Mouse (Mus musculus): ENCODE data around the gene Slc6a2. TPM values are rescaled to one million over a fixed set of nuclear protein-coding genes. Genes with fewer than 3 reads are reported as not detected.

The Slc6a2 gene
- polyA plus RNA-seq, 1 experiment = 0.01 TPM

GRCm38 (mm10) chr8:92928986-92929385 lies 30.9 kb upstream of the Slc6a2 start:
- Histone ChIP-seq H3K36me3 (ENCODE audit: control insufficient read depth, insufficient read depth) (no peaks in the 10 kb centered on the region), H3K4me2 (ENCODE audit: low read depth) (no peak overlapping the region), H3K79me2 (ENCODE audit: control insufficient read depth, insufficient read depth) (no peaks in the 10 kb centered on the region), H3K4me3 (no peak overlapping the region), H3K27me3 (ENCODE audit: control insufficient read depth, insufficient read depth, insufficient read length) (no peaks in the 10 kb centered on the region), H3ac (ENCODE audit: control insufficient read depth, insufficient read length) (no peak overlapping the region)
- TF ChIP-seq MYOD1 (IDR thresholded peaks at IDR 0.05; ENCODE audit: control insufficient read depth in 1 of 3, insufficient read length in 2 of 3, low read depth in 2 of 3) (no peak), POLR2A (IDR thresholded peaks at IDR 0.05; ENCODE audit: insufficient read length, low read depth) (no peak), POLR2AphosphoS2 (IDR thresholded peaks at IDR 0.05; ENCODE audit: insufficient read length, low read depth) (no peak), E2F4 (IDR thresholded peaks at IDR 0.05; ENCODE audit: insufficient read depth) (no peak), TCF12 (IDR thresholded peaks at IDR 0.05; ENCODE audit: insufficient read depth, poor library complexity, severe bottlenecking) (no peak), SRF (IDR thresholded peaks at IDR 0.05; ENCODE audit: control insufficient read depth, insufficient read length, low read depth) (no peak), TCF3 (IDR thresholded peaks at IDR 0.05; ENCODE audit: insufficient read length, low read depth) (no peak), MYOG (IDR thresholded peaks at IDR 0.05; ENCODE audit: control insufficient read depth in 1 of 3, insufficient read depth in 1 of 3, insufficient read length in 2 of 3, low read depth in 2 of 3) (no peak), CEBPB (IDR thresholded peaks at IDR 0.05; ENCODE audit: insufficient read depth, poor library complexity, severe bottlenecking) (no peak), USF1 (IDR thresholded peaks at IDR 0.05; ENCODE audit: low read depth) (no peak), REST (IDR thresholded peaks at IDR 0.05; ENCODE audit: insufficient read depth, insufficient read length) (no peak), MAX (IDR thresholded peaks at IDR 0.05; ENCODE audit: low read depth) (no peak)

DNA sequence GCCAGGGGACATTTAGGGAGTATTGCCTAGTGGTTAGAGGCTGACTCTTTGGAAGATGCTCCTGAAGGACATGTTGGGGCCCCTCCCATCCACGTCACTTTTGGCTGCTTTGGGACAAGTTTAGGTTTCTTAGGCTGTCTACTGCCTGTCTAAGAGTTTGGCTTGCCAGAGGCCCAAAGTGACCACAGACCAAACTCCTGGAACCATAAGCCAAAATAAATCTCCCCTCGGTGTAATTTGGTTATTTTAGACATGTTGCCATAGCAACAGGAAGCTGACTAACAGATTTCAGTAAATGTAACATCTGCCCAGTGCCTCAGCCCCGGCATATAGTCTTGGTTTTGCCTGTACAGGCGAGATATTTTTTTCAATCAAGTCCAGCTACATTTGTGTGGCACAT lies 21.8 kb upstream of the Slc6a2 start:
- Histone ChIP-seq H3K79me2 (ENCODE audit: control insufficient read depth, insufficient read depth) (no peaks in the 10 kb centered on the region), H3K4me3 (no peak overlapping the region), H3K4me2 (ENCODE audit: low read depth) (no peak overlapping the region), H3K36me3 (ENCODE audit: control insufficient read depth, insufficient read depth) (no peaks in the 10 kb centered on the region), H3K27me3 (ENCODE audit: control insufficient read depth, insufficient read depth, insufficient read length) (no peaks in the 10 kb centered on the region), H3ac (ENCODE audit: control insufficient read depth, insufficient read length) (no peak overlapping the region)
- TF ChIP-seq MYOG (IDR thresholded peaks at IDR 0.05; ENCODE audit: control insufficient read depth in 1 of 3, insufficient read depth in 1 of 3, insufficient read length in 2 of 3, low read depth in 2 of 3) = no peak
- no peak for TF ChIP-seq SRF (IDR thresholded peaks at IDR 0.05; ENCODE audit: control insufficient read depth, insufficient read length, low read depth)
- TF ChIP-seq TCF12 (IDR thresholded peaks at IDR 0.05; ENCODE audit: insufficient read depth, poor library complexity, severe bottlenecking) = no peak
- TF ChIP-seq USF1 (IDR thresholded peaks at IDR 0.05; ENCODE audit: low read depth) = no peak
- TF ChIP-seq TCF3 (IDR thresholded peaks at IDR 0.05; ENCODE audit: insufficient read length, low read depth) = no peak
- no peak for TF ChIP-seq E2F4 (IDR thresholded peaks at IDR 0.05; ENCODE audit: insufficient read depth)
- no peak for TF ChIP-seq MYOD1 (IDR thresholded peaks at IDR 0.05; ENCODE audit: control insufficient read depth in 1 of 3, insufficient read length in 2 of 3, low read depth in 2 of 3)
- no peak for TF ChIP-seq CEBPB (IDR thresholded peaks at IDR 0.05; ENCODE audit: insufficient read depth, poor library complexity, severe bottlenecking)
- TF ChIP-seq POLR2AphosphoS2 (IDR thresholded peaks at IDR 0.05; ENCODE audit: insufficient read length, low read depth) = no peak
- no peak for TF ChIP-seq REST (IDR thresholded peaks at IDR 0.05; ENCODE audit: insufficient read depth, insufficient read length)
- TF ChIP-seq POLR2A (IDR thresholded peaks at IDR 0.05; ENCODE audit: insufficient read length, low read depth) = no peak
- TF ChIP-seq MAX (IDR thresholded peaks at IDR 0.05; ENCODE audit: low read depth) = no peak

DNA sequence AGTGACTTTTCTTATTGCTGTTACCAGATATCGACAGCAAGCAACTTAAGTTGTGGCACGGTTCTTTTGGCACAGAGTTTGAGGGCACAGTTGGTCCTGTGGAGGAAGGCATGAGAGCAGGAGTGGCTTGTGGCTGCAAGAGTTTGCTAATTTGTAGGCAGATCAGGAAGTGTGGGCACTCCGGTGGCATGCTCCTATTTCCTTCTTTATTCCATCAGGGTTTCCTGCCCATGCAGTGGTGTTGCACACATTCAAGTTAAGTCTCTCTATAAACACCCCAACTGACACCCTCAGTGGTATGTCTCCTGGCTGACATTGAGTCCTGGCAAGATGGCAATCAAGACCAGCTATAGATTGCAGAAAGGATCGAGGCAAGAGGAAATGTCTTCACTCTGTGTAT lies 10.8 kb upstream of the Slc6a2 start:
- Histone ChIP-seq H3K4me2 (ENCODE audit: low read depth) (no peak overlapping the region), H3K27me3 (ENCODE audit: control insufficient read depth, insufficient read depth, insufficient read length) (no peaks in the 10 kb centered on the region), H3K36me3 (ENCODE audit: control insufficient read depth, insufficient read depth) (no peaks in the 10 kb centered on the region), H3K79me2 (ENCODE audit: control insufficient read depth, insufficient read depth) (no peaks in the 10 kb centered on the region), H3ac (ENCODE audit: control insufficient read depth, insufficient read length) (no peak overlapping the region), H3K4me3 (no peak overlapping the region)
- TF ChIP-seq REST (IDR thresholded peaks at IDR 0.05; ENCODE audit: insufficient read depth, insufficient read length) (no peak), E2F4 (IDR thresholded peaks at IDR 0.05; ENCODE audit: insufficient read depth) (no peak), CEBPB (IDR thresholded peaks at IDR 0.05; ENCODE audit: insufficient read depth, poor library complexity, severe bottlenecking) (no peak), POLR2AphosphoS2 (IDR thresholded peaks at IDR 0.05; ENCODE audit: insufficient read length, low read depth) (no peak), SRF (IDR thresholded peaks at IDR 0.05; ENCODE audit: control insufficient read depth, insufficient read length, low read depth) (no peak), USF1 (IDR thresholded peaks at IDR 0.05; ENCODE audit: low read depth) (no peak), TCF3 (IDR thresholded peaks at IDR 0.05; ENCODE audit: insufficient read length, low read depth) (no peak), MAX (IDR thresholded peaks at IDR 0.05; ENCODE audit: low read depth) (no peak), TCF12 (IDR thresholded peaks at IDR 0.05; ENCODE audit: insufficient read depth, poor library complexity, severe bottlenecking) (no peak), MYOD1 (IDR thresholded peaks at IDR 0.05; ENCODE audit: control insufficient read depth in 1 of 3, insufficient read length in 2 of 3, low read depth in 2 of 3) (no peak), POLR2A (IDR thresholded peaks at IDR 0.05; ENCODE audit: insufficient read length, low read depth) (no peak), MYOG (IDR thresholded peaks at IDR 0.05; ENCODE audit: control insufficient read depth in 1 of 3, insufficient read depth in 1 of 3, insufficient read length in 2 of 3, low read depth in 2 of 3) (no peak)

- Histone ChIP-seq H3K27me3 (ENCODE audit: control insufficient read depth, insufficient read depth, insufficient read length) (no peaks in the 10 kb centered on the region), H3K4me3 (no peak overlapping the region), H3ac (ENCODE audit: control insufficient read depth, insufficient read length) (no peak overlapping the region), H3K4me2 (ENCODE audit: low read depth) (no peak overlapping the region), H3K36me3 (ENCODE audit: control insufficient read depth, insufficient read depth) (no peaks in the 10 kb centered on the region), H3K79me2 (ENCODE audit: control insufficient read depth, insufficient read depth) (no peaks in the 10 kb centered on the region)
- no peak for TF ChIP-seq MYOD1 (IDR thresholded peaks at IDR 0.05; ENCODE audit: control insufficient read depth in 1 of 3, insufficient read length in 2 of 3, low read depth in 2 of 3)
- no peak for TF ChIP-seq CEBPB (IDR thresholded peaks at IDR 0.05; ENCODE audit: insufficient read depth, poor library complexity, severe bottlenecking)
- no peak for TF ChIP-seq TCF12 (IDR thresholded peaks at IDR 0.05; ENCODE audit: insufficient read depth, poor library complexity, severe bottlenecking)
- TF ChIP-seq USF1 (IDR thresholded peaks at IDR 0.05; ENCODE audit: low read depth) = no peak
- TF ChIP-seq SRF (IDR thresholded peaks at IDR 0.05; ENCODE audit: control insufficient read depth, insufficient read length, low read depth) = no peak
- no peak for TF ChIP-seq POLR2AphosphoS2 (IDR thresholded peaks at IDR 0.05; ENCODE audit: insufficient read length, low read depth)
- TF ChIP-seq POLR2A (IDR thresholded peaks at IDR 0.05; ENCODE audit: insufficient read length, low read depth) = no peak
Measured at GRCm38 (mm10) chr8:92950639-92951371, 9.1 kb upstream of the Slc6a2 start.
